Mouse (Mus musculus) heart, embryonic 13.5 days (tissue): Measurements from ENCODE around the gene Arhgap6. TPM values are rescaled to one million over a fixed set of nuclear protein-coding genes. Genes with fewer than 3 reads are reported as not detected.

Experiments used
- ATAC-seq: fragments of 200-750 bp; cut with Nextera tagmentation; 2 replicates; pipeline ENCODE4 v1.8.0; 2017; ENCODE audit warnings: moderate TSS enrichment; ENCODE audit not compliant: insufficient number of reproducible peaks, low FRiP score, low TSS enrichment; ENCODE audit errors: extremely low read depth
- H3K27ac ChIP-seq: fragments of 300-500 bp; sonication (generic); replicated peaks from 2 replicates; pipeline ENCODE4 v1.5.1; 2015; ENCODE audit warnings: moderate library complexity, mild to moderate bottlenecking, inconsistent platforms
- H3K27me3 ChIP-seq: fragments of 300-500 bp; sonication (generic); replicated peaks from 2 replicates; pipeline ENCODE4 v1.6.1; 2015; ENCODE audit warnings: mild to moderate bottlenecking, inconsistent platforms
- H3K36me3 ChIP-seq: fragments of 300-500 bp; sonication (generic); 2 replicates; pipeline ENCODE4 v1.6.1; 2015; ENCODE audit warnings: mild to moderate bottlenecking, inconsistent platforms
- H3K4me1 ChIP-seq: fragments of 300-500 bp; sonication (generic); 2 replicates; pipeline ENCODE4 v1.6.1; 2015; ENCODE audit warnings: inconsistent platforms
- H3K4me2 ChIP-seq: fragments of 300-500 bp; sonication (generic); 2 replicates; pipeline ENCODE4 v1.6.1; 2015; ENCODE audit warnings: inconsistent platforms, mild to moderate bottlenecking, moderate library complexity
- H3K4me3 ChIP-seq: fragments of 300-500 bp; sonication (generic); 2 replicates; pipeline ENCODE4 v1.5.1; 2015; ENCODE audit warnings: moderate library complexity, mild to moderate bottlenecking, inconsistent platforms
- H3K9ac ChIP-seq: fragments of 300-500 bp; sonication (generic); 2 replicates; pipeline ENCODE4 v1.6.1; 2015; ENCODE audit warnings: inconsistent platforms, mild to moderate bottlenecking, moderate library complexity
- H3K9me3 ChIP-seq: fragments of 300-500 bp; sonication (generic); 2 replicates; pipeline ENCODE4 v1.6.1; 2016; ENCODE audit warnings: inconsistent platforms
- WGBS: fragments of 180-500 bp; shearing (Covaris S2); methylation state at CpG from one replicate; pipeline ENCODE4 v1.1.7; 2015; ENCODE audit warnings: mixed read lengths; 5-methylcytosine and 5-hydroxymethylcytosine counted together
- polyA plus RNA-seq: library from polyadenylated mRNA; unstranded; fragments of >200 nt; fragmentation: Nextera tagmentation; extraction: Ambion mirVana; gene quantifications from 2 replicates; pipeline ENCODE4 v1.2.1, GENCODE M21; 2015

Arhgap6 gene
- polyA plus RNA-seq, 1 experiment from 2014 or later, result 9.9 TPM

DNA sequence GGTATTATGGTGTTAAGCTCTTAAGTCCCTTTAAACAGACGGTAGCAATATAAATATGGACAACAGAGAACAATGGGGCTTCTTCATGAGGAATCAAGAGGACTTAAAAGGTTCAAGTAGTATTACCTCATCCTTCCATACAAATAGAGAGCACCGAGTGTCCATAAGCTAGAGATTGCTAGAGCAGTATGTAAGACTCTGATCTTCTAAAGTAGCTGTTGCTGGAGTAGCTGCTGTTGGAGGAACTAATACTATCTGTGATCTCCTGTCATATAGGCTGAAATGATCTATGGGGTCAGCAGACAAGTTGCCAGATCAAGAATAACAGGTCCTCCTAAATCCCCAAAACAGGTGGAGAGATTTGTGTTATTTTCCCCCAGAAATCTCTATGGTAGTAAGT lies 108.7 kb downstream of the Arhgap6 start:
- ATAC-seq, result no peak
- Histone ChIP-seq H3K4me1 (peaks cover 18% of the 10 kb centered on the region), H3K9ac (no peak overlapping the region), H3K36me3 (no peaks in the 10 kb centered on the region), H3K27ac (no peak overlapping the region), H3K9me3 (no peaks in the 10 kb centered on the region), H3K27me3 (no peaks in the 10 kb centered on the region), H3K4me3 (no peak overlapping the region), H3K4me2 (no peak overlapping the region)
- 58% methylated on average over 2 of the region's 2 CpGs for WGBS

DNA sequence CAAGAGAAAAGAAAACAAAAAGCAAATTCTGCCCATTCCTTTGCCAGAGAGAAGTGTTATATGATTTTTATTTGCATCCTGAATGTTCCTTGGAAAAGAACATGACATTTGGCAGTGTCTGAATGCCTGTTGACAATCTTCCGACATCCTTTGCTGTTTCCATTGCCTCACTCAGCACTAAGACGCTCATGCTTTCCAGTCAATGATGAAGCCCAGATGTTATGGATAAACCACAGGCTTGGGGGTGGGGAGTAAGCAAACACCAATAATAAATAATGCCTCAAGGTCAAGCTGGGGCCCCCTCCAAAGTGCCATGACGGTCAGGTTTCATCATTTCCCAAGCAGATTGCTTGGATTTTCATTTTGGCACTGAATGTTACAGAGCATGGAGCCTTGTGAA lies 109.2 kb downstream of the Arhgap6 start:
- Histone ChIP-seq H3K9ac (no peak overlapping the region), H3K4me3 (no peak overlapping the region), H3K27me3 (no peaks in the 10 kb centered on the region), H3K9me3 (no peaks in the 10 kb centered on the region), H3K36me3 (no peaks in the 10 kb centered on the region), H3K27ac (no peak overlapping the region), H3K4me1 (peaks cover 18% of the 10 kb centered on the region), H3K4me2 (no peak overlapping the region)
- ATAC-seq, result no peak
- 58% methylated on average over 3 of the region's 3 CpGs for WGBS

GRCm38 (mm10) chrX:168907586-168907985 lies 112.7 kb downstream of the Arhgap6 start:
- no peaks in the 10 kb centered on the region for H3K27me3 ChIP-seq
- H3K4me3 ChIP-seq, result no peak overlapping the region
- no peak for ATAC-seq
- H3K36me3 ChIP-seq, result no peaks in the 10 kb centered on the region
- H3K27ac ChIP-seq, result no peak overlapping the region
- H3K4me1 ChIP-seq, result peaks cover 12% of the 10 kb centered on the region; the same call in 1 of the 2 replicates
- no peaks in the 10 kb centered on the region for H3K9me3 ChIP-seq
- H3K4me2 ChIP-seq, result no peak overlapping the region
- H3K9ac ChIP-seq, result no peak overlapping the region
- WGBS, result 30% methylated on average over 2 of the region's 2 CpGs

GRCm38 (mm10) chrX:168913519-168913918 lies 118.6 kb downstream of the Arhgap6 start:
- no peak overlapping the region for H3K4me3 ChIP-seq
- no peak for ATAC-seq
- H3K9ac ChIP-seq, result no peak overlapping the region
- no peaks in the 10 kb centered on the region for H3K4me1 ChIP-seq
- no peaks in the 10 kb centered on the region for H3K36me3 ChIP-seq
- no peak overlapping the region for H3K27ac ChIP-seq
- H3K9me3 ChIP-seq, result no peaks in the 10 kb centered on the region
- no peaks in the 10 kb centered on the region for H3K27me3 ChIP-seq
- no peak overlapping the region for H3K4me2 ChIP-seq

DNA sequence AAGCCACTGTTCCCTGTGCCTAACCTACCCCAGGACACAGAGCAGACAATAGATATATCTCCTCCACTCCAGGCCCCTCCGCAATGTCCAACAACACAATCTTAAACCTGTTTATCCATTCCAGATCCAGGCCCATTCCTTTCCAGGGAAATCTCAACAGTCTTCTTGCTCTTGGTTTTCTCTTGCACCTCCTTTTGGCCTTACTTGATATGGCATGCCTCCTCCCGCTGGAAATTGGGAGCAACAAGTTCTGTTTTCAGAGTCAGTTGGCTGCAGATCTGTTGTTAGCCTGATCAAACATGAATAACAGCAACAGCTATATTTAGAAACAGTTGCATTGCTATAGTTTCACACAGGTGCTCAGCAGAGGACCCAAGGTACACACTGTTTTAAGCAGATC lies 126.0 kb downstream of the Arhgap6 start:
- Histone ChIP-seq H3K4me2 (no peak overlapping the region), H3K9ac (no peak overlapping the region), H3K4me3 (no peak overlapping the region), H3K4me1 (no peaks in the 10 kb centered on the region), H3K27me3 (no peaks in the 10 kb centered on the region), H3K27ac (no peak overlapping the region), H3K36me3 (no peaks in the 10 kb centered on the region), H3K9me3 (no peaks in the 10 kb centered on the region)
- 52% methylated on average over 2 of the region's 2 CpGs for WGBS
- no peak for ATAC-seq

DNA sequence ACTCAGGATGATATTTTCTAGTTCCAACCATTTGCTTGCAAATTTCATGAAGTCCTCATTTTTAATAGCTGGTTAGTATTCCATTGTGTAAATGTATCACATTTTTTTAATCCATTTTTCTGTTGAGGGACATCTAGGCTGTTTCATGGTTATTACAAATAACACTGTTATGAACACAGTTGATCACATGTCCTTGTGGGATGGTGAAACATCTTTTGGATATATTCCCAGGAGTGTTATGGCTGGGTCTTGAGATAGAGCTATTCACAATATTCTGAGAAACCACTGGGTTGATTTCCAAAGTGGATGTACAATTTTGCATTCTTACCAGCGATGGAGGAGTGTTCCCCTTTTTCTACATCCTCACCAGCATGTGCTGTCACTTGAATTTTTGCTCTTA lies 137.5 kb downstream of the Arhgap6 start:
- H3K9ac ChIP-seq, result no peak overlapping the region
- no peak overlapping the region for H3K4me2 ChIP-seq
- 75% methylated on average over 1 of the region's 1 CpGs for WGBS
- no peaks in the 10 kb centered on the region for H3K36me3 ChIP-seq
- no peak overlapping the region for H3K4me3 ChIP-seq
- no peaks in the 10 kb centered on the region for H3K9me3 ChIP-seq
- no peaks in the 10 kb centered on the region for H3K27me3 ChIP-seq
- no peaks in the 10 kb centered on the region for H3K4me1 ChIP-seq
- no peak for ATAC-seq
- H3K27ac ChIP-seq, result no peak overlapping the region

- Histone ChIP-seq H3K9ac (no peak overlapping the region), H3K4me3 (no peak overlapping the region), H3K36me3 (no peaks in the 10 kb centered on the region), H3K4me1 (peaks cover 8% of the 10 kb centered on the region; the same call in 1 of the 2 replicates), H3K27me3 (no peaks in the 10 kb centered on the region), H3K4me2 (no peak overlapping the region), H3K27ac (no peak overlapping the region), H3K9me3 (no peaks in the 10 kb centered on the region)
- WGBS, result 10% methylated on average over 3 of the region's 3 CpGs
- ATAC-seq, result no peak
These were observed 140.5 kb downstream of the Arhgap6 start for GRCm38 (mm10) chrX:168935447-168935846.

- H3K9me3 ChIP-seq, result no peaks in the 10 kb centered on the region
- no peak overlapping the region for H3K9ac ChIP-seq
- no peaks in the 10 kb centered on the region for H3K36me3 ChIP-seq
- H3K4me2 ChIP-seq, result no peak overlapping the region
- no peak overlapping the region for H3K4me3 ChIP-seq
- no peaks in the 10 kb centered on the region for H3K27me3 ChIP-seq
- no peak for ATAC-seq
- no peak overlapping the region for H3K27ac ChIP-seq
- peaks cover 8% of the 10 kb centered on the region; the same call in 1 of the 2 replicates for H3K4me1 ChIP-seq
- 35% methylated on average over 4 of the region's 4 CpGs for WGBS
These were observed 143.0 kb downstream of the Arhgap6 start for GRCm38 (mm10) chrX:168937941-168938340.

GRCm38 (mm10) chrX:168941684-168942083 lies 146.8 kb downstream of the Arhgap6 start:
- Histone ChIP-seq H3K4me2 (no peak overlapping the region), H3K9me3 (no peaks in the 10 kb centered on the region), H3K27me3 (no peaks in the 10 kb centered on the region), H3K9ac (no peak overlapping the region), H3K27ac (no peak overlapping the region), H3K36me3 (no peaks in the 10 kb centered on the region), H3K4me3 (no peak overlapping the region), H3K4me1 (peaks cover 8% of the 10 kb centered on the region; the same call in 1 of the 2 replicates)
- ATAC-seq, result no peak
- WGBS, result 72% methylated on average over 5 of the region's 5 CpGs

- Histone ChIP-seq H3K27ac (no peak overlapping the region), H3K9me3 (no peaks in the 10 kb centered on the region), H3K4me1 (peaks cover 8% of the 10 kb centered on the region; the same call in 1 of the 2 replicates), H3K9ac (no peak overlapping the region), H3K36me3 (no peaks in the 10 kb centered on the region), H3K27me3 (no peaks in the 10 kb centered on the region), H3K4me2 (no peak overlapping the region), H3K4me3 (no peak overlapping the region)
- WGBS, result 57% methylated on average over 4 of the region's 4 CpGs
- ATAC-seq, result no peak
These were observed 148.3 kb downstream of the Arhgap6 start for GRCm38 (mm10) chrX:168943217-168943616.

DNA sequence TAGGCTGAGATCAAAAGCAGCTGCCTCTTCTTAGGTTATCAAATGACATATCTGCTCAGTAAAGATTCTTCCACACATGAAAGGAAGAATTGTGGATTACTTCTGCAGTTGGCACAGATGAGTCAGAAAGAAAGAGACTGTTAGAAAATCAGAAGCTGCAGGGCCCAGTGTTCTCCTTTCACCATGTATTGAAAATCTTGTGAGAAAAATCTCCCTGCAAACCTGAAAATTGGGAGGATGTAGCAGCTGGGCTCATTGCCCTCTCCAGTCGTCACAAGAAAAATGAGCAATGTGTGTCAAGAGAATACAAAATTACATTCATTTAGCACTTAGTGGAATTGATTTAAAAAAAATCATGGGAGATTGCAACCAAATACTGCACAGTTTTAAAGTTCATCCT lies 180.5 kb downstream of the Arhgap6 start:
- Histone ChIP-seq H3K4me3 (no peak overlapping the region), H3K27ac (no peak overlapping the region), H3K9me3 (no peaks in the 10 kb centered on the region), H3K27me3 (no peaks in the 10 kb centered on the region), H3K4me2 (no peak overlapping the region), H3K9ac (no peak overlapping the region), H3K4me1 (peaks cover 2% of the 10 kb centered on the region), H3K36me3 (no peaks in the 10 kb centered on the region)
- ATAC-seq, result no peak
- 62% methylated on average over 1 of the region's 1 CpGs for WGBS

GRCm38 (mm10) chrX:168977776-168978175 lies 182.9 kb downstream of the Arhgap6 start:
- peaks cover 5% of the 10 kb centered on the region for H3K4me1 ChIP-seq
- no peaks in the 10 kb centered on the region for H3K9me3 ChIP-seq
- no peaks in the 10 kb centered on the region for H3K36me3 ChIP-seq
- no peak overlapping the region for H3K9ac ChIP-seq
- no peak overlapping the region for H3K4me2 ChIP-seq
- WGBS, result 52% methylated on average over 3 of the region's 3 CpGs
- no peaks in the 10 kb centered on the region for H3K27me3 ChIP-seq
- no peak for ATAC-seq
- H3K4me3 ChIP-seq, result no peak overlapping the region
- no peak overlapping the region for H3K27ac ChIP-seq
